Mouse (Mus musculus): ENCODE results near the gene Rab6b. TPM values are rescaled to one million over a fixed set of nuclear protein-coding genes. Genes with fewer than 3 reads are reported as not detected.

The Rab6b gene
- total RNA-seq, 1 experiment from 2014 or later: 3.5 TPM

GRCm38 (mm10) chr9:103090116-103090875 is 21.3 kb upstream of the Rab6b start:
- ATAC-seq (replicated peaks in 1 of 2; ENCODE audit: insufficient read depth in 1 of 2, low FRiP score in 2 of 2, low TSS enrichment in 1 of 2, low read depth in 1 of 2, poor library complexity in 2 of 2, severe bottlenecking in 2 of 2): no peak

GRCm38 (mm10) chr9:103091039-103091883 is 20.3 kb upstream of the Rab6b start:
- ATAC-seq (replicated peaks in 1 of 2; ENCODE audit: insufficient read depth in 1 of 2, low FRiP score in 2 of 2, low TSS enrichment in 1 of 2, low read depth in 1 of 2, poor library complexity in 2 of 2, severe bottlenecking in 2 of 2): no peak

GRCm38 (mm10) chr9:103092248-103092647 is 19.3 kb upstream of the Rab6b start:
- ATAC-seq (replicated peaks in 1 of 2; ENCODE audit: insufficient read depth in 1 of 2, low FRiP score in 2 of 2, low TSS enrichment in 1 of 2, low read depth in 1 of 2, poor library complexity in 2 of 2, severe bottlenecking in 2 of 2): peak; percentile 96 to 97

- ATAC-seq (replicated peaks in 1 of 2; ENCODE audit: insufficient read depth in 1 of 2, low FRiP score in 2 of 2, low TSS enrichment in 1 of 2, low read depth in 1 of 2, poor library complexity in 2 of 2, severe bottlenecking in 2 of 2): no peak
Measured at GRCm38 (mm10) chr9:103093681-103094080, 17.9 kb upstream of the Rab6b start.

GRCm38 (mm10) chr9:103108341-103108798 is 3.2 kb upstream of the Rab6b start:
- ATAC-seq (replicated peaks in 1 of 2; ENCODE audit: insufficient read depth in 1 of 2, low FRiP score in 2 of 2, low TSS enrichment in 1 of 2, low read depth in 1 of 2, poor library complexity in 2 of 2, severe bottlenecking in 2 of 2): peak; percentile 26 to 40; a peak in 3 of 4 replicates

GRCm38 (mm10) chr9:103108943-103109670 is 2.5 kb upstream of the Rab6b start:
- no peak for ATAC-seq (replicated peaks in 1 of 2; ENCODE audit: insufficient read depth in 1 of 2, low FRiP score in 2 of 2, low TSS enrichment in 1 of 2, low read depth in 1 of 2, poor library complexity in 2 of 2, severe bottlenecking in 2 of 2)

GRCm38 (mm10) chr9:103109911-103110310 is 1.7 kb upstream of the Rab6b start:
- ATAC-seq (replicated peaks in 1 of 2; ENCODE audit: insufficient read depth in 1 of 2, low FRiP score in 2 of 2, low TSS enrichment in 1 of 2, low read depth in 1 of 2, poor library complexity in 2 of 2, severe bottlenecking in 2 of 2): no peak

- ATAC-seq (replicated peaks in 1 of 2; ENCODE audit: insufficient read depth in 1 of 2, low FRiP score in 2 of 2, low TSS enrichment in 1 of 2, low read depth in 1 of 2, poor library complexity in 2 of 2, severe bottlenecking in 2 of 2): no peak
Measured at GRCm38 (mm10) chr9:103110727-103111501, 673 bp upstream of the Rab6b start.

GRCm38 (mm10) chr9:103112471-103113271 is 1.1 kb downstream of the Rab6b start:
- peak in 1 of 2 experiments; percentile 29; a peak in 1 of 4 replicates for ATAC-seq (replicated peaks in 1 of 2; ENCODE audit: insufficient read depth in 1 of 2, low FRiP score in 2 of 2, low TSS enrichment in 1 of 2, low read depth in 1 of 2, poor library complexity in 2 of 2, severe bottlenecking in 2 of 2)

GRCm38 (mm10) chr9:103113351-103113750 is 1.8 kb downstream of the Rab6b start:
- no peak for ATAC-seq (replicated peaks in 1 of 2; ENCODE audit: insufficient read depth in 1 of 2, low FRiP score in 2 of 2, low TSS enrichment in 1 of 2, low read depth in 1 of 2, poor library complexity in 2 of 2, severe bottlenecking in 2 of 2)

- no peak for ATAC-seq (replicated peaks in 1 of 2; ENCODE audit: insufficient read depth in 1 of 2, low FRiP score in 2 of 2, low TSS enrichment in 1 of 2, low read depth in 1 of 2, poor library complexity in 2 of 2, severe bottlenecking in 2 of 2)
Measured at GRCm38 (mm10) chr9:103114326-103114725, 2.7 kb downstream of the Rab6b start.

- ATAC-seq (replicated peaks in 1 of 2; ENCODE audit: insufficient read depth in 1 of 2, low FRiP score in 2 of 2, low TSS enrichment in 1 of 2, low read depth in 1 of 2, poor library complexity in 2 of 2, severe bottlenecking in 2 of 2): no peak
Measured at GRCm38 (mm10) chr9:103114901-103115300, 3.3 kb downstream of the Rab6b start.

- no peak for ATAC-seq (replicated peaks in 1 of 2; ENCODE audit: insufficient read depth in 1 of 2, low FRiP score in 2 of 2, low TSS enrichment in 1 of 2, low read depth in 1 of 2, poor library complexity in 2 of 2, severe bottlenecking in 2 of 2)
Measured at GRCm38 (mm10) chr9:103116941-103117340, 5.4 kb downstream of the Rab6b start.

- ATAC-seq (replicated peaks in 1 of 2; ENCODE audit: insufficient read depth in 1 of 2, low FRiP score in 2 of 2, low TSS enrichment in 1 of 2, low read depth in 1 of 2, poor library complexity in 2 of 2, severe bottlenecking in 2 of 2): no peak
Measured at GRCm38 (mm10) chr9:103117495-103117894, 5.9 kb downstream of the Rab6b start.

- ATAC-seq (replicated peaks in 1 of 2; ENCODE audit: insufficient read depth in 1 of 2, low FRiP score in 2 of 2, low TSS enrichment in 1 of 2, low read depth in 1 of 2, poor library complexity in 2 of 2, severe bottlenecking in 2 of 2): no peak
Measured at GRCm38 (mm10) chr9:103117951-103118350, 6.4 kb downstream of the Rab6b start.

- no peak for ATAC-seq (replicated peaks in 1 of 2; ENCODE audit: insufficient read depth in 1 of 2, low FRiP score in 2 of 2, low TSS enrichment in 1 of 2, low read depth in 1 of 2, poor library complexity in 2 of 2, severe bottlenecking in 2 of 2)
Measured at GRCm38 (mm10) chr9:103118651-103119275, 7.2 kb downstream of the Rab6b start.
